Mouse (Mus musculus): Measurements from ENCODE around the gene Rab36. TPM values are rescaled to one million over a fixed set of nuclear protein-coding genes. Genes with fewer than 3 reads are reported as not detected.
A peak's percentile ranks its signal among the peaks of the same experiment; 100 is the strongest.

Gene Rab36
- polyA plus RNA-seq, 1 experiment from 2014 or later, result 10.6 TPM

GRCm38 (mm10) chr10:75051364-75052074 lies 14.7 kb downstream of the Rab36 start:
- Histone ChIP-seq H3K4me2 (replicated peaks) (no peak overlapping the region), H3K4me1 (peaks cover 11% of the 10 kb centered on the region), H3K9me3 (no peaks in the 10 kb centered on the region), H3K36me3 (no peaks in the 10 kb centered on the region; the same call in 1 of the 2 replicates), H3K4me3 (no peak overlapping the region), H3K27me3 (replicated peaks) (no peaks in the 10 kb centered on the region), H3K9ac (no peak overlapping the region), H3K27ac (no peak overlapping the region)
- ATAC-seq (ENCODE audit: low FRiP score, low read depth), result no peak
- 94% methylated on average over 21 of the region's 21 CpGs for WGBS

GRCm38 (mm10) chr10:75052902-75053301 lies 16.0 kb downstream of the Rab36 start:
- Histone ChIP-seq H3K9me3 (no peaks in the 10 kb centered on the region), H3K4me2 (replicated peaks) (no peak overlapping the region), H3K36me3 (no peaks in the 10 kb centered on the region; the same call in 1 of the 2 replicates), H3K27me3 (replicated peaks) (no peaks in the 10 kb centered on the region), H3K4me1 (peaks cover 11% of the 10 kb centered on the region), H3K9ac (no peak overlapping the region), H3K27ac (no peak overlapping the region), H3K4me3 (no peak overlapping the region)
- 79% methylated on average over 8 of the region's 8 CpGs for WGBS
- ATAC-seq (ENCODE audit: low FRiP score, low read depth), result no peak

GRCm38 (mm10) chr10:75053655-75054054 lies 16.8 kb downstream of the Rab36 start:
- Histone ChIP-seq H3K4me3 (no peak overlapping the region), H3K9ac (no peak overlapping the region), H3K4me2 (replicated peaks) (no peak overlapping the region), H3K4me1 (peaks cover 11% of the 10 kb centered on the region), H3K36me3 (no peaks in the 10 kb centered on the region; the same call in 1 of the 2 replicates), H3K27me3 (replicated peaks) (no peaks in the 10 kb centered on the region), H3K9me3 (no peaks in the 10 kb centered on the region), H3K27ac (no peak overlapping the region)
- no peak for ATAC-seq (ENCODE audit: low FRiP score, low read depth)
- 88% methylated on average over 4 of the region's 4 CpGs for WGBS

- ATAC-seq (ENCODE audit: low FRiP score, low read depth), result no peak
- Histone ChIP-seq H3K4me1 (peaks cover 11% of the 10 kb centered on the region), H3K36me3 (no peaks in the 10 kb centered on the region), H3K4me2 (replicated peaks) (no peak overlapping the region), H3K4me3 (no peak overlapping the region), H3K27me3 (replicated peaks) (no peaks in the 10 kb centered on the region), H3K9ac (no peak overlapping the region), H3K27ac (no peak overlapping the region), H3K9me3 (no peaks in the 10 kb centered on the region)
- WGBS, result 81% methylated on average over 6 of the region's 6 CpGs
Measured at GRCm38 (mm10) chr10:75054125-75054524, 17.3 kb downstream of the Rab36 start.

- Histone ChIP-seq H3K4me1 (peaks cover 20% of the 10 kb centered on the region), H3K9me3 (no peaks in the 10 kb centered on the region), H3K4me2 (replicated peaks) (no peak overlapping the region), H3K36me3 (no peaks in the 10 kb centered on the region), H3K9ac (no peak overlapping the region), H3K4me3 (no peak overlapping the region), H3K27me3 (replicated peaks) (no peaks in the 10 kb centered on the region), H3K27ac (no peak overlapping the region)
- ATAC-seq (ENCODE audit: low FRiP score, low read depth), result no peak
- 63% methylated on average over 5 of the region's 5 CpGs for WGBS
Measured at GRCm38 (mm10) chr10:75055672-75056071, 18.8 kb downstream of the Rab36 start.

GRCm38 (mm10) chr10:75056255-75056654 lies 19.4 kb downstream of the Rab36 start:
- H3K27me3 ChIP-seq (replicated peaks), result no peaks in the 10 kb centered on the region
- H3K4me2 ChIP-seq (replicated peaks), result no peak overlapping the region
- WGBS, result 16% methylated on average over 4 of the region's 4 CpGs
- H3K4me1 ChIP-seq, result peaks cover 22% of the 10 kb centered on the region
- no peak overlapping the region for H3K9ac ChIP-seq
- no peak overlapping the region for H3K4me3 ChIP-seq
- ATAC-seq (ENCODE audit: low FRiP score, low read depth), result peak; percentile 12; the same call in 1 of the 2 replicates
- no peaks in the 10 kb centered on the region for H3K9me3 ChIP-seq
- no peaks in the 10 kb centered on the region for H3K36me3 ChIP-seq
- 0 out of 2 replicates have a peak overlapping the region, but pooled peaks have one; percentile 29 for H3K27ac ChIP-seq

- Histone ChIP-seq H3K4me1 (peaks cover 43% of the 10 kb centered on the region), H3K9ac (no peak overlapping the region), H3K9me3 (no peaks in the 10 kb centered on the region), H3K27me3 (replicated peaks) (no peaks in the 10 kb centered on the region), H3K36me3 (no peaks in the 10 kb centered on the region), H3K4me3 (no peak overlapping the region), H3K4me2 (replicated peaks) (0 out of 2 replicates have a peak overlapping the region, but pooled peaks have one; percentile 84), H3K27ac (no peak overlapping the region)
- ATAC-seq (ENCODE audit: low FRiP score, low read depth), result no peak
- 73% methylated on average over 8 of the region's 8 CpGs for WGBS
Measured at GRCm38 (mm10) chr10:75058336-75058735, 21.5 kb downstream of the Rab36 start.

GRCm38 (mm10) chr10:75058761-75059395 lies 22.0 kb downstream of the Rab36 start:
- Histone ChIP-seq H3K9me3 (no peaks in the 10 kb centered on the region), H3K9ac (no peak overlapping the region), H3K4me3 (no peak overlapping the region; the same call in 1 of the 2 replicates), H3K27ac (no peak overlapping the region), H3K4me1 (peaks cover 48% of the 10 kb centered on the region), H3K36me3 (no peaks in the 10 kb centered on the region), H3K4me2 (replicated peaks) (peak overlapping the region; percentile 84), H3K27me3 (replicated peaks) (no peaks in the 10 kb centered on the region)
- ATAC-seq (ENCODE audit: low FRiP score, low read depth), result no peak
- 24% methylated on average over 9 of the region's 9 CpGs for WGBS

- no peaks in the 10 kb centered on the region for H3K9me3 ChIP-seq
- no peaks in the 10 kb centered on the region for H3K36me3 ChIP-seq
- WGBS, result 1% methylated on average over 11 of the region's 11 CpGs
- H3K27ac ChIP-seq, result no peak overlapping the region
- H3K4me2 ChIP-seq (replicated peaks), result peak overlapping the region; percentile 84
- peak overlapping the region; percentile 88; the same call in 1 of the 2 replicates for H3K4me3 ChIP-seq
- no peak overlapping the region for H3K9ac ChIP-seq
- ATAC-seq (ENCODE audit: low FRiP score, low read depth), result no peak; the same call in 1 of the 2 replicates
- H3K27me3 ChIP-seq (replicated peaks), result no peaks in the 10 kb centered on the region
- peaks cover 53% of the 10 kb centered on the region for H3K4me1 ChIP-seq
Measured at GRCm38 (mm10) chr10:75059396-75059795, 22.5 kb downstream of the Rab36 start.

- Histone ChIP-seq H3K4me2 (replicated peaks) (peak within 1 kb of the TSS; percentile 84), H3K9ac (peak within 1 kb of the TSS; percentile 89), H3K4me1 (peaks cover 63% of the 10 kb centered on the region), H3K4me3 (peak within 1 kb of the TSS; percentile 88), H3K36me3 (0 out of 2 replicates have a peak, but pooled peaks cover 1% of the 10 kb centered on the region), H3K27ac (peak within 1 kb of the TSS; percentile 68; the same call in 1 of the 2 replicates), H3K9me3 (no peaks in the 10 kb centered on the region), H3K27me3 (replicated peaks) (no peaks in the 10 kb centered on the region)
- ATAC-seq (ENCODE audit: low FRiP score, low read depth), result peak; percentile 85
- WGBS, result 1% methylated on average over 70 of the region's 73 CpGs
Measured at GRCm38 (mm10) chr10:75060217-75060842, 23.5 kb downstream of the Rab36 start, which contains the start of gene Bcr. Gene Bcr, plus strand, starts transcription at chr10:75060592.

GRCm38 (mm10) chr10:75060843-75061235 lies 24.0 kb downstream of the Rab36 start:
- WGBS, result under 1% methylated on average over 47 of the region's 48 CpGs
- Histone ChIP-seq H3K36me3 (0 out of 2 replicates have a peak, but pooled peaks cover 4% of the 10 kb centered on the region), H3K9me3 (no peaks in the 10 kb centered on the region), H3K4me2 (replicated peaks) (peak overlapping the region; percentile 84), H3K27me3 (replicated peaks) (no peaks in the 10 kb centered on the region), H3K4me3 (peak overlapping the region; percentile 88), H3K4me1 (peaks cover 63% of the 10 kb centered on the region), H3K27ac (peak overlapping the region; percentile 68; the same call in 1 of the 2 replicates), H3K9ac (peak overlapping the region; percentile 89)
- peak; percentile 27 for ATAC-seq (ENCODE audit: low FRiP score, low read depth)
